Comparison of ENCODE assay signal across 18 mouse cellular contexts in the genomic region with DNA sequence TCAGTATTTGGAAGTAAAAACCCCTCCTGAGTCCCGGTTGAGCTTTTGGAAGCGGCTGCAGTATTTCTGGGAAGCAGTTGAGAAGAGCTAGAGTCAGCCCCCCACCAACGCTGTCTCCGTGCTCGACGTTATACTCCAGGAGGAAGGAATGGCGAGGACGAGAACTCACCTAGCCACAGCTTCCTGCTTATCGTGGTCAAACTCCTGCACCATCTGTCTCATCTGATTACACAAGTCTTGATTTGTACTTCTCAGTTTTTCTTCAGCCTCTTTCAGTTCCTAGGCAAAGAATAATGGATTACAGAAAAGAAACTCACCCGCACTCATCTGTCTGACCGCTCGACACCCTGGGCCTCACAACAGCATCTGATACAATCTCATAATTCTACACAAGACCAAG.
"Had no signal": no experiment of that assay in that cellular context is flagged by ENCODE, and none has a peak within 500 bp of the region (broad histone marks: within the 10 kb centered on the region; RNA-seq: fewer than 3 reads in every experiment).

No protein-coding gene starts in this region.

- H3K9me3 ChIP-seq: liver, embryonic 13.5 days; megakaryocyte, embryonic 14.5 days; midbrain, embryonic 10.5 days; midbrain, embryonic 13.5 days; stomach, embryonic 15.5 days had no signal

- H3K9ac ChIP-seq: liver, embryonic 13.5 days; midbrain, embryonic 13.5 days; stomach, embryonic 15.5 days had no signal

- H3K27me3 ChIP-seq: liver, embryonic 13.5 days; megakaryocyte, embryonic 14.5 days; midbrain, embryonic 13.5 days; stomach, embryonic 15.5 days had no signal

- ATAC-seq: midbrain, embryonic 13.5 days; midbrain, embryonic 16.5 days had no signal

- H3K27ac ChIP-seq: kidney, postnatal 0 days; left cerebral cortex, adult 2 months; liver, embryonic 13.5 days; midbrain, embryonic 10.5 days; midbrain, embryonic 13.5 days; stomach, embryonic 15.5 days had no signal

- H3K4me3 ChIP-seq: left cerebral cortex, adult 2 months; liver, embryonic 13.5 days; megakaryocyte, embryonic 14.5 days; midbrain, embryonic 10.5 days; midbrain, embryonic 13.5 days; myocyte; stomach, embryonic 15.5 days had no signal

- H3K4me1 ChIP-seq: liver, embryonic 13.5 days; midbrain, embryonic 10.5 days; midbrain, embryonic 13.5 days; stomach, embryonic 15.5 days had no signal

- DNase-seq: kidney, postnatal 36 days; layer of hippocampus, postnatal 36 days; liver, embryonic 13.5 days; lung, adult 2 months; lung, postnatal 14 days; lung, postnatal 4 days; right cerebral cortex, adult 18-20 months; right cerebral cortex, postnatal 14 days; spleen, adult 18-20 months; thymus, postnatal 25 days had no signal
